Mouse (Mus musculus): ENCODE data around the gene Alox5. TPM values are rescaled to one million over a fixed set of nuclear protein-coding genes. Genes with fewer than 3 reads are reported as not detected.
"Not testable (repeated sequence)": the region's sequence is repeated elsewhere in the genome, so short reads cannot be mapped to it uniquely, and the experiment has no call there.

Gene Alox5
- 1 to 10 TPM; 1.4 to 1.7 TPM for total RNA-seq (2021)

DNA sequence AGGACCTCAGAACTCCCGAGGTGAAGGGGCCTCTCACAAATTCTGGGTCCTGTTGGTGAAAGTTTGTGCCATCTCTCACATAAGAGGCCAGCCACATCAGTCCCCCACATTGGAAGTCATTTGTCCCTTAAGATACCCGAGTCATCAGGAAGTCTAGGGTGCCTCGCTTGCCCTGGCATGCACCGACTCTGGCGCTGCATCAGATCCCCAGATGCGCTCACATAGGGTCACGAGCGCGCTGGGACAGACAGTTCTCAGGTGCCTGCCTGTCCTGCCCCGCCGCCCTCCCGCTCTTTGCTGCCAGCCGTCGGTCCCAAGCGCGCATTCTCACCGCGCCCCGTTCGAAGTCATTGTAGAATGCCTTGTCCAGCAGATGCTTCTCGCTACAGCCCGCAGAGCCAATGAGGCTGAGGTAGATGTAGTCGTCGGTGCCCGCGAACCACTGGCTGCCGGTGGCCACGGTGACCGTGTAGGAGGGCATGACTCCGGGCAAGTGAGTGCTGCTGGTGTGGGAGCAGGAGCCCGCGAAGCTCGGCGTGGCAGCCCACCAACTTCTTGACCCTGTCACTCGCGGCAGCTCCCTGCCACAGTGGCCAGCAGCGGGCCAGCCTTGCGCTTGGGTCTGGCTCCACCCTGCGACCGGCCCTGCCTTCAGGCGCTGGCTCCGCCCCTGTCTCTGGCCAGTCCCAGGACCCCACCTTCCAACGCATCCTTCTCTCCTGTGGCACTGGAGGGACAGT is at the start of gene Alox5:
TSS of gene Alox5 (minus strand) at position 635 of the 740 bp plus-strand sequence.
- no peak for DNase-seq

DNA sequence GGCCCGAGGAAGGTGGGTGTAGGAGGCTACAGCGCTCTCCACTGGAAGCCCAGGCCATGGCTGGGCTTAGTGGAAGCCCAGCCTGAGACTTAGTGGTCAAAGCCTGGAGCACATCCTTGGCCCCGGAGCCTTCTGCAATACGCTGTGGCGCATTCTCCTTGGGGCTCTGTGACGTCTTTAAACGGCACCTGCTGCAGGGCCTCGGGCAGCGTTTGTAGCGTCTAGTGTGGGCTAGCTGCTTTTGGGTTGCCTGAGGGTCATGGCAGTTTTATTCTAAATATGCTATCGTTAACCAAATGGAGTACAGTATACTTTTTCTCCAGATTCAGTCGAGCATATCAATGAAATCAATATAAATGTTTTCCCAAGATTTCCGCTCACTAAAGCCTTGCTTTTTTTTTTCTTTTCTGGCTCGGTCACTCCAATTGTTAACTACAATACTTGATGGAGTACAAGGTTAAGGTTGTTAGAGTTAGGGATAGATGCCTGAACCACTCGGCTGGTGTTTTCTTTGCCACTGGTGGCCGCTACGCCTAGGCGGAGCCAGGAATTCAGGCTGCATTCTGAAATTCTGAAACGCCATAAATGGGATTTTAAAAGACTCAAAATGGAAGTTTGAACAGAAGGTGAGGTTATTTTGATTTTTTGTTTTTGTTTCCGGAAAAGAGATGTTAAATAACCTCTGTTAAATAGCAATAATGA is 45.5 kb upstream of the Alox5 start, which contains the start of gene Olfr212:
TSS of gene Olfr212 (plus strand) at position 215 of the 702 bp plus-strand sequence.
- DNase-seq = not testable (repeated sequence)

DNA sequence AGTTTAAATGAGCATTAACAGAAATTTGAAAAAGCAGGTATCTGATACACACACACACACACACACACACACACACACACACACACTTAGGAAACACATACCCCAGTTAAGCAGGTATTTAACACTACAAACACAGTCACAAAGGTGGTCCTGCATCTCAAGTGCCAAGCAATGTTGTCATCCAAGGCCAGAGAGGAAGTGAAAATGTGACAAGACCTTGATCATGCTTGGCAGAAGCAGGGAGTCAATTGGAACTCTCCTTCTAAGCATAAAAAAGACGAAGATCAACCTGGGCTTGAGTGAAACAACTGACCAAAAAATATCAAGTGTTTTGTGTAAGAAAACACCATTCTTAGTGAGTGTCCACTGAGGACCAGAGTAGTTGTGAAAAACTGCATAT is 35.0 kb upstream of the Alox5 start:
- DNase-seq = no peak

DNA sequence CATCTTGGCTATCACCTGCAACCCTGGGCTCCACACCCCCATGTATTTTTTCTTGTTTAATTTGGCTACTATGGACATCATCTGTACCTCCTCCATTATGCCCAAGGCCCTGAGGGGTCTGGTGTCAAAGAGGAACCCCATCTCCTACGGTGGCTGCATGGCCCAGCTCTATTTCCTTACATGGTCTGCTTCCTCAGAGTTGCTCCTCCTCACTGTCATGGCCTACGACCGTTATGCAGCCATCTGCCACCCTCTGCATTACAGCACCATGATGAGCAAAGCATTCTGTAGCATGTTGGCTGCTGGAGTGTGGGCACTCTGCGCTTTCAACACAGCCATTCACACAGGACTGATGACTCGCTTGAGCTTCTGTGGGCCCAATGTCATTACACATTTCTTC is 32.8 kb upstream of the Alox5 start:
- DNase-seq = no peak

DNA sequence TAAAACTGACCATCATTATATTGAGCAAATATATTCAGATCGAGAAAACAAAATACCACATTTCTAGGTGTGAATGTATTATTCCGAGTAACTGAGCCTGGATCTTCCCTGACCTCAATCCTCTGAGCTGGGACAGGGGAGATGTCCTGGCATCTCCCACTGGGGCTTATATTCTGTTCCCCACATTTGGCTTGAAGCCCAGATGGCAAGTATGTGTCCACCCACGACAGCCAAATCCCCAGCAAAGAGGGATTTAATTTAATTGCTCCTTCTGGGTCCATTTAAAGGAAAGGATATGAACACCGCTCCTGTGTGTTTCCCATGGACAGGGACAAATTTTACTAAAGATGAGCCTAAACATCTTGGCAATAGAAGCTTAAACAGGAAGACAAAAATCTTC is 27.8 kb upstream of the Alox5 start, which contains the start of gene Olfr211:
TSS of gene Olfr211 (plus strand) at position 301 of the 400 bp plus-strand sequence.
- no peak for DNase-seq

DNA sequence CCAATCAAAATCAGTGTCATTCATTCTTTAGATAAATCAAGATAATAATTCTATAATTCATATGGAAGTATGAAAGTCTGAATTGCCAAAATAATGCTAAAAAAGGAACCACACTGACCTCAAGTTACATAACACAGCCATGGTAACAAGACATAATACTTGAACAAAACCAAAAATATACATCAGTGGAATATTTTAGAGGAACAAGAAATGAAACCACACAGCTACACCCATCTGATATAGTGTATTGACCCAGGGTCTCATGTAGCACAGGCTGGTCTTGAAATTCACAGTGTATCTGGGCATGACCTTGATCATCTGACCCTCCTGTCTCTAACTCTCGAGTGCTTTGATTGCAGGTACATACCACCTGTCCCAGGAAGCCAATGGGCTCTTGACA is 25.9 kb upstream of the Alox5 start:
- DNase-seq = no peak

DNA sequence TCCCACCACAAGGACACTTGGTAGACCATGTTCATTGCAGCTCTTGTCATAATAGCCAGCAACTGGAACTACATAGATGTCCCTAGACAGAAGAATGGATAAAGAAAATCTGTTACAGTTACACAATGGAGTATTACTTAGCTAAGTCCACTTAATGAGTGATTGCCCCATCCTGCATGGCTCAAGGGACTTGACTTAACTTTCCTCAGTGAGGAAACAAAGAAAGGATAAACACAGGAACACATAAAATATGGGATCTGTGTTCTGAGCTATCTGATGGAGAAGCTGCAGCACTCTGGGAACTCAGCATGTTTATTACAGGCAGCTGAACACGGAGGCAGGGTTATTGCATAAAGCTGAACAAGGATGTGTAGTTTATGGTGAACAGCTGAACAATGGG is 24.1 kb upstream of the Alox5 start:
- DNase-seq = no peak

DNA sequence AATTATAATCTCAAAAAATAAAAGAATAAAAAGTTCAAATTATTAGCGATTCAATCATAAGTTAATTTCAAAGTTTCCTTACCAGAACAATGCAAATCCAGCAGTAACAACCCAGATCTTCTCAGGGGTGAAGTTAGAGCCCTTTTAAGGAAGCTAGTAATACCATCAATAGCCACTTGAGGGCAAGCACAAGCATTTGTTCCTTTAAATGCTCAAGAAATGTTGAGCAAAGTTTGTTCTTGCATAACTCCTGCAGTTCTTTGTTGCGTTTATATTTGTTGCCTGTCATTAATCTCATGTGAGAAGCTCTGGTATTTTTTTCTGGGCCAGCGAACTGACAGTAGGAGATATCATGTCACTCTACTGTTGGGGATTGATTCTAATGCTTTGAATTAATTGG is 7.1 kb upstream of the Alox5 start:
- no peak for DNase-seq

DNA sequence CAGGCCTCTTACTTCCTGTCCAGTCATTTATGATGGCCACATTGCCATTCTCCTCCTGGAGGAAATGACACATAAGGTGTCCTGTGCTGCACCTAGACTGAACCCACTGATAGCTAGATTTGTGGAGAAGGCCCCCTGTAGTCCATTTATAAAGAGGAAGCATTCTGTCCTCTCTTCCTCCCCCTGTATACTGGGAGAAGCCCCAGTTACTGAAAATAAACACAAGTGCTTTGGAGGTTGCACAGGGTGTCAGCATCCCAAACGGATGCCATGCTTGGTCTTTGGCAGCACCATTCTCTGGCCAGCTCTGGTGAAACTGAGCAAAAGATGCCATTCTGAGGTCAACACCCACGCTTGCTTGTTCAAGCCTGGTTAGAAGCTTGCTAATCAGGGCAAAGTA is 1.7 kb downstream of the Alox5 start:
- DNase-seq = no peak

DNA sequence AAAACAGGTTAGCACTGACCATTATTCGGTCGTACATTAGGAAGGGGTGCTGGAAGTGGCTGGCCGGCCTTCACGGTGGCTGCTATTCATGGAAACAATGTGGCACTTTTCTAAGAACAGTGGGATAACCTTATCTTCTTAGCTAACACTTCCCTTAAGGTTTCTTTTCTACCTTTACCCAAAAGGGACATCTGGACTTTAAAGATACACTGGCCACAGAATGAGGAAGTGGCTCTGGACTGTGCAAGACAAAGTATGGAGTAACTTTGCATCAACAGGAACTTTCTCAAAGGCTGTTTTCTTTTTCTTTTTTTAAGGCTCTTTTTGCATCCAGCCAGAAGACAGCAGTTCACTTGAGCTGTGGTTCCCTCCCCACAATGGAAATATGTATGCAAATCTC is 2.2 kb downstream of the Alox5 start:
- DNase-seq = no peak

DNA sequence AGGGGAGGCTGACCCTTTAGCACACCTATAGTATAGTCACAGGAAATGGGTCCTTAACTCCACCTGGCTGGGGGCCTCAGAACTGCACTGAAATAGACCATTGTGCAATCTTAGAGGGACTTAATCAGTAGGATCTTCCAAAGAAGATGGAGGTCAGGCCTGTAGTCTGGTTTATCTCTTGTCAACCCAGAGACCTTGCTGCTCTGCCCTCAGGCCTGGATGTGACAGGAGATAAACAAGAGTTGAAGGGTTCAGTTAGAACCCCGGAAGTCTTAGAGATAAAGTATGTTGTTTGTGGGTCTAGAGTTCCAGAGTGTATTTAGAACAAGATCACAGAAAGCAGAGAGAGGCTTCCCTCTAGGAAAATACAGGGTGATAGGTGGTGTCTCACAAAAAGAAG is 4.5 kb downstream of the Alox5 start:
- DNase-seq = no peak

DNA sequence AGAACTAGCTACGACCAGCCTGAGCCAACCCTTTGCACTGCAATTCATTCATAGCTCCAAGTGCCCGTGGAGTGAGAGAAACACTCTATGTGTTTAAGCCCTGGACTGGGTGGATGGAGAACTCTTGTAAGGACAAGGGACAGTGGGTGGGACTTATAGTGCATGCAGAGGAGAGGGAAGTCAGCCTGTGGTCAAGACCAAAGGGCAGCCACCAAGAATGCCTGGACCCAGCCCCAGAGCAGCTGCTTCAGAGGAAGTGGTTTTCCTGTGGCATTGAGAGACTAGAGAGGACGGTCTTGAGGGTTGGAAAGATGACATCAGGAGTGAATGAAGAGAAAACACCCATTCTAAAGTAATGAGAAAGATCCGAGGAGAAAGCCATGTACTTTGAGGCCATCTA is 5.2 kb downstream of the Alox5 start:
- no peak for DNase-seq

DNA sequence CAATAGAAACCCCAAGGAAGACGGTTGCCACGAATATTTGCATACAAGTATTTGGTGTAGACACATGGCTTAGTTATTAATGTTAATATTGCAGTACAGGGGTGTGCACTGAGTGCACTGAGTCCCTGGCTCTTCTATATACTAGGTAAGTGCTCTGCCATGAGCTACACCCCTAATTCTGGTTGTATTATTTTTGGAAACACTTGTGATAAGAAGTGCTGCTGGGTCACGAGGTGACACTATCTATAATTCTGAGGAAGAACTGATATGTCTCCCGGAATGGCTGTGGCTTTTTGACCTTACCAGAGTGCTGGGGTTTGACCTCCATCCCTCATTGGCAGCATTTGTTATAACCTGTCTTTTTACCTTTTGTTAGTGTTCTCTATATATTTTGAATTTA is 20.1 kb downstream of the Alox5 start:
- DNase-seq = no peak

DNA sequence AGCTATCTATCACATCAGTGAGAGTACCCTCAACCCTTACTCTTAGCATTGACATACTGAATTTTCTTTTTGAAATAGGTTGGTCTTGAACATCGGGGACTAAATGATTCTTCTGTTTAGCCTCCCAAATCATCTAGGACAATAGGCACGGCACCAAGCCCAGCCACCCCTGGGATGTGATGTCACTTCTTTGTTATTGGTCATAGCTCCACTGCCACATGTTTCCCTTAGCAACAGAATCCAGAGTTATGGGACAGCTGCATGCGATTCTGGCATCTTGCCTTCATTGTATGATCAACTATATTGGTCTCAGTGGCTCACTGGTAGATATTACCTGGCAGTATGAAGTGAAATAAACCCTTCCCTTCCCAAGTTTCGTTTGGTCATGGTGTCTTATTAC is 20.5 kb downstream of the Alox5 start:
- DNase-seq = no peak

DNA sequence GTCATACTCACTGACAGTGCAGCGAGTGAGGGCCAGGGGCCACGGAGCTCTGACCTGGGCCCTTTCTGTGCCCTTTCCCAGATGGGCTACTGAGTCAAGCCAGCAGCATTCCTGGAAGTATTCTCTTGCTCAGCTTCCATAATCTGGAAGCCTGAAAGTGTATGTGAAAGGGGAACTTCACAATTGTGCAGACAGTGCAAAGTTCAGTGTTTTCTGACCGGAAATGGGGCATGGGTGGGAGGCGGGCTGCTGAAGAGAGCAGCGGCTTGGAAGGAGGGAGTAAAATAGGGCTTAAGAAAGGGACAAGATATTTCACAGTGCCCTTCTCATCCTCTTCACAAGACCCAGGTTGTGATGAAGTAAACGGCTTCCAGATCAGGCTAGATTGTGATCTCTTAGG is 21.4 kb downstream of the Alox5 start:
- DNase-seq = no peak

DNA sequence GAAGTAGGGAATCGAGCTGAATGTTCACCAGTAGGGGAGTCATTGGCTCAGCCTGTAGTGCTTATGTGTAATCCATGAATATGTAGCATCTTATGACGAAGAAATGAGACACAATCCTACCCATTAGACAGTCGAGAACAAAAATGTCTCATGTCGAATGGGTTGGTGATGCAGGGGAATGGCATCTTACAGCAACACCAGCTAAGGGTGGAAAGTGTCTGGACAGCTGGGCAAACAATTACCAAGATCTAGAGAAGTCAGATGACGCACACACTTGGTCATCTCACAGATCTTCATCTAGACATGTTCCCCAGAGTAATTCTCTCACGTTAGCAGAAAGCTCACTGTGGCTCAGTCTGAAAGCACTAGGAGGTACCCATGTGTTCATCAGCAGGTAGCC is 22.1 kb downstream of the Alox5 start:
- DNase-seq = no peak

DNA sequence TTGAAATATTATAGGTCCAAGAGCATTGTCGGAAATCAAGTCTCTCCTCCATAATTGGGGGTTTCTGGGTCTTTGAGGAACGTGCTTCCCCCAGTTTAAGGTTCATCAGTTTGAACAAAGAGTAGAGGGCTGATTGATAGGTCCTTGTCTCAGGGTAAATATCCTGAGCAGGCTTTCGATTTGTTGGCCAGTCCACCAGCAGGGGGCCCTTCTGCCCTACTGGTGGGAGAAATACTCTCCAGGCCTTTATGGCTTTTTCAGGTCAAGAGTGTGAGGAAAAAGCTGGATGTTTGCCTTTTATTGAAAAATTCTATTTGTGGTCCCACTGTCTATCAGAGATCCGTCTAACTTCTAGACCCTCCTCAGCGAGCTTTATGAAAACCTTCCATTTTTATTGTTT is 32.7 kb downstream of the Alox5 start:
- no peak for DNase-seq

DNA sequence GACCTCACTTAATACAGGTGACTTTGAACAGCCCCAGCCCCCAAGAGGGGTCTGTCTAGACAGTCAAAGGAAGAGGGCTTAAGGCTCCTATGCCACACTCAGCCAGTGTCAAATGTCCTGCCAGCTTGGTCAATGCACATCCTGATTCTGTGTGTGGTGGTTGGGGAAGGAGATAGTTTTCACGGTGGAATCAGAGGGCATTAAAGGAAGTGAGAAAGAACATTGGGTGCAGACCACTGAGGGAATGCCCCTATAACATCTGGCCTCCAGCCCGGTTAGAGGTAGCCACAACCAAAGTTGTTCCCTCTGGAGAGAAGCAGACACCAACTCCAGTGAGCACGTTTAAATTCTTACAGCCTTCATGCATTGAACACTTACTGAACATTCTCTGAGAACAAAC is 33.4 kb downstream of the Alox5 start:
- DNase-seq = no peak

DNA sequence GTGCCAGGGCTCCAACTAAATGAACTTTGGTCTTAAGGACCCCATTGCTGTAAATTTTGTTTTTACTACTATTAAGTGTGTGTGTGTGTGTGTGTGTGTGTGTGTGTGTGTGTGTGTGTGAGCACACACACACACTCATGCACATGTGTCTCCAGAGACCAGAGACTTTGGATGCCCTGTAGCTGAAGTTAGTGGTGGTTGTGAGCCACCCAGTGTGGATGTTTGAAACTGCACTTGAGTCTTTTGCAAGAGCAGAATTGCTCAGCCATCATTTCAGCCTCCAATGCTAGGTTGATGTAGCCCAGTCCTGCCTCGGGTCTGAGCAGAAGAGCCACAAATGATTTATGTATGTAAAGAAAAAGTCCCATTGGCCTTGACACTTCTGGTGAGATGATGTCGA is 37.3 kb downstream of the Alox5 start:
- peak in 1 of 2 experiments; percentile 27 for DNase-seq

DNA sequence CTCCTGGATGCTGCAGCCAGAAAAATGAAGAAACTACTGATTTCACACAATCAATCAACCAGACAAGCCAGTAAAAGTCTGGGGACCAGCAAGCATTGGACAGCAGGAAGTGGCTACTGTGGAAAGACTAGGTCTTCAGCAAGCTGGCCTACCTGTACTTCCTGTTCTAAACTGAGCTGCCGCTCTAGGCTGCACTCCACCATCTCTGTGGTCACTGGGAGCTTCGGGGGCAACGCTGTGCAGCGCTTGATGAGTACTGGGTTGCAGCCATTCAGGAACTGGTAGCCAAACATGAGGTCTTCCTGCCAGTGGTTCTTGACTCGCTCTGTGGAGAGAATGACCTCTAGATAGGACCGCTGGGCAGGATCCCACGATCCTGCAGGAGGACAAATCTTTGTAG is 38.0 kb downstream of the Alox5 start:
- DNase-seq = no peak

DNA sequence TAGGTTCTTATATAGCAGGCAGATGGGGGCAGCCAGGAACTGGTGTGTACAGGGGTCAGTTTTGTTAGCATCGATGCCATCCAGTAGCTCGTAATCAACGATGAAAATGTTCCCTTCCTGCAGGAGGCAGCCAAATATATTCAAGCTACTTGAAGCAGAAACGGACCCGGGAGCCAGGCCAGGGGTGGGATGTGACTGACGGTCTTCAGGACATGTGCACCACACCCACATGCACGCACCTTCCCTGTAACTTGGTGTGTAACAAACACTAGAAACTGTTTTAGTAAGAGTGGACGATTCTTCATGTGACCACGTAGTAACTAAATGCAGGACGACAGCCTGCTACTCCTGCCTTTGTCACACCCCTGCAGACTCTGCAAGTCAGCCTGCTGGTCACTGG is 40.7 kb downstream of the Alox5 start:
- DNase-seq = no peak

DNA sequence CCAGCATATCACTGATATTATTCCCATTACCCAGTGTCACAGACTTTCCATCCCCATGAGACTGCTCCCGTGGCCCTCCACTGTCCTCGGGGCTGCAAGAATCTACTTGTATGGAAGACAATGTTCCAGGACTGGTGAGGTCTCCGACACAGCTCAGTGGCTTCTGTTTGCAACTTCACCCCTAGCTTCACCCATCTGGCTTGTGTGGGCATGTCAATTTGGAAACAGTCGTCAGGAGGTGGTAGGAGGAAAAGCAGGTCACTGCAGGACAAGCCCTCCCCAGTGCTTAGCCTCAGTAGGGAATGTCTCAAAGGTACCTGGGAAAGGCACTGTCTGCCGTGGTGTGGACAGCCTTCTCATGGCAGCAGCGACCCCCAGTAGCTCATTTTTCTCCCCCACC is 41.3 kb downstream of the Alox5 start:
- DNase-seq = no peak

DNA sequence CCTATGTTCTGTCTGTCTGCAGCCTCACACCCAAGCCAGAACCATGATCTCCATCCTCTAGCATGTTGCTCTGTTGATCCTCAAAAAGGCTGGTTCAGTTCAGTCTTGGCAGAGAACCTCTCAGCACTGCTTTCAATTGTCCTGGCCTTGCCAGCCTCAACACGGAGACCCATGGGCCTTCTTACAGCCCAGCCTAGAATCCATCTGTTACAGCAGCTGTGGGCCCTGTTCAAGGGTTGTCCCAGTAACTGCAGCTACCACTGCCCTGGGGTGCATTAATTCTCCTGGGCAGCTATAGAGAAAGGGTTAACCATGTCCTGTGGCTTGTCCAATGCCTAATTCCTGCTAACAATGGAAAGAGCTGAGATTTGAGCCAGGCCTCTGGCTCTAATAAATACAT is 42.5 kb downstream of the Alox5 start:
- no peak for DNase-seq
